Mouse (Mus musculus) heart, adult 18-20 months (tissue): ENCODE measurements around the gene Gucy2c. TPM values are rescaled to one million over a fixed set of nuclear protein-coding genes. Genes with fewer than 3 reads are reported as not detected.

Experiments used
- DNase-seq, 2 experiments: peaks; one replicate each; pipeline ENCODE4 v3.0.0; 2021 to 2022; ENCODE audit warnings: mixed read lengths in 1 of 2
- microRNA-seq, 2 experiments: library from miRNA; unstranded; fragments of <30 nt; microRNA quantifications; one replicate each; pipeline ENCODE4 v1.2.0; 2022
- total RNA-seq, 2 experiments: library from RNA; stranded (reverse); gene quantifications; 2 replicates each; pipeline ENCODE4 v1.2.3; 2021

Gucy2c gene
- total RNA-seq, 2 experiments from 2014 or later = not detected

DNA sequence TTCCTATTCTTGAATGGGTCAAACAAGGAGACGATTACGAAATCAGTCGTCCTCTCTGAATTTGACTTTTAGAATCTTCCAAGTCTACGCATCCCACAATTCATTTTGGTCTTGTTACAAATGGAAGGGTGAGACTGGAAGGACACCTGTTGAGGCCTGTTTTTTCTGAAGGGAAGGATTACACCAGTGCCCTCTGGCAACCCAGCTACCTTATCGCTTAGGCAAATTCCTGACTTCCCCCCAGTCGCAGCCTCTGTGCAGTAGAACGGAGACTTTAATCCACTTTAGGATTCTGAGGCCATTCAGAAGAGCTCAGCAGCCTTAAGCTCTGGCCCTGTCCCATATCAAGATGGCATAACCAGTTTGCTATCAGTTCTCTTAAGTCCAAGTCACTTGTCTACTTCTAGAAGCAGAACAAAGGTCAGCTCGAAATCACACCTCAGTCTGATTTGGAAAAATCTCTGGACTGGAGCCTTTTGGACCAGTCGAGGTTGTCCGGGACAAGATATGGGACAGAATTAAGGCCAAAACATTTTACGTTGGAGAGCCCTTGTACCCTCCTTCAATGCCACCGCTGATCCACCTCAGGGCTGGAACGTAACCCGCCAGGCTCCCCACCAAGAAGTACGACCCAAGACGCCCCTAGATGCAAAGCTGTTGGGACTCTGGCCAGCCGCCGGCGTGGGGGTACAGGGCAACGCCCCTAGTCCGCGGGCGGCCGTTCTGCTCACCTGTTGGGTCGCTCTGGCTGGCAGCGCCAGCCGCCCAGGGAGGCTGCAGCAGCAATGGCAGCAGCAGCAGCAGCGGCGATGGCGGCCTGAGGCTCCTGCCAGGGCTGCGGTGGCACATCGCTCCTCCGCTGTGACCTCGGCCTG is 120.5 kb downstream of the Gucy2c start:
- DNase-seq = no peak

DNA sequence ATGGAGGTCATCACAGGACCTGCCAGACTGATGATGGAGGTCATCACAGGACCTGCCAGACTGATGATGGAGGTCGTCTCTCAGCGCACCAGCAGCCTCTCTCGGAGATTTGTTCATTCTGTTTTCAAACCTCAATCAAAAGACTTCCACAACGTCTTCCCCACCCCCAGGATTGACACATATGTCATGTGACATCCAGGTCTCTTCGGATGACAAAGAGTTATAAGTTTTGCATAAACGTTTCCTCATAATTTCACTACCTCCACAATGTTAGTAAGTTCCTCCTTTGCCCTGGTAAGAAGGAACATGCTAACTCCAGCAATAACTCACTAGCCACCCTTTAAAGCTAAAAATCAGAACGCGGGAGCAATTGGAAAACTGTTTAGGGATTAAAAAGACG is 122.3 kb downstream of the Gucy2c start:
- DNase-seq = no peak

DNA sequence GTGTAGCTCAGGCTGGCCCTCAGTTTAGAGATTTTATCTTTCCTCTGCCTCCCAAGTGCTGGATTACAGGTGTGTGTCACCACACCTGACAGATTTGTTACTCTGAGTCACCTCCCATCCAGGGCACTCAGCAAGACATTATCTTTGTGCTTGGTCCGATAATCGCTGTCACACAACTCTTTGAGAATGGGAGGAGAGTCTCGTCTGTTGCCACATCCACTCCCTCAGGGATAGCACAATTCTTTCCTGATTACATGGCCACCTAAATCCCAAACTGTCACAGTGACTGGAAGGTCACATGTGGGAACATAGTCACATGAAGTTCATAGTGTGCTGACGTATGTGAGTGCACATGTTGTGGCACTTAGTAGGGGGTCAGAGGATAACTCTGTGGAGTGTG is 123.3 kb downstream of the Gucy2c start:
- DNase-seq = no peak

DNA sequence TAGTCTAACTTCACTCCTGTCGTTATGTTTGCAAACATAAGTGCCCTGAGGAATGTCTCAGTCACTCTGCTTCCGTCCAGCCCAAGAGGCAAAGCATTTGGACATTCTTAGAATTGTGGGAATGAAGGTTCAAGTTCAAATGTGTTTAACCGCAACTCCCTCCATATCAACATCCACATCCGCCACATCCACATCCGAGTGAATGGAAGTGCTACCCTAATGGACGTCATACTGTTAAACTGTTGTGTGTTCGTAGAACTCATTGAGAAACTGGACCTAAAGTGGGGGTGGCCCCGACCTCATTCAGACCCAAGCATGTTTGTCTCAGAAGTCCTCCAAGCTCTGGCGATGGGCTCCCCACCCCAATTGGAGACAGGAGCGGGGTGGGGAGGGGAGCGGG is 125.8 kb downstream of the Gucy2c start:
- DNase-seq = no peak

DNA sequence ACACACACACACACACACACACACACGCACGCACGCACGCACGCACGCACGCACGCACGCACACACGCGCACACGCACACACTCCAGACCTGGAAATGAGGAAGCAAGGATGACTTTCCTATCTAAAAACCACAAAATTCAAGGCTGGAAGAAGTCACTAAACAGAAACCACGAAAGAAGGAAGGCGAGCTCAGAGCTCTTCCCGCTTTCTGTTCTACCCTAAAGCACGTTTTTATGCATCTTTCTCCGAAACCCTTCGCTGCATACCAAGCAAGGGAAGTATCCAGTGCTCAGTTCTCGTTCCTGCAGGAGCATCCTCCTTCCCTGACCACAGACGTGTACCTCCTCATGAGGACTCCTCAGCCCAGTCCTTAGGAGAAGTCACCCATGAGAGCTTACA is 127.1 kb downstream of the Gucy2c start:
- DNase-seq = no peak

DNA sequence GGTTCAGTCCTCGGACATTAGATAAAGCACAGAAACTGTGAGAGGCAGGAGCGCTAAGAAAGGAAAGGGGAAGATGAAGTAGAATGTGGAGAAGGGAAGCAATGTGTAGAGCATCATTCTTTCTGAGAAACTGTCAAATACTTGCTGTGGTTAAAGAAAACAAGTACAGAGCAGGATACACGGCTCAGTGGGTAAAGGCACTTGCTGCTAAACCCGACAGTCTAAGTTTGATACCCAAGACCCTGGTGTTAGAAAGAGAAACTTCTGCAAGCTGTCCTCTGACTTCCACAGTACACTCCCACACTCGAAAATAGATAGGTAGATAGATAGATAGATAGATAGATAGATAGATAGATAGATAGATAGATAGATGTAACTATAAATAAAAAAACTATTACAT is 128.2 kb downstream of the Gucy2c start:
- no peak for DNase-seq

- DNase-seq = no peak
Observed at GRCm38 (mm10) chr6:136650664-136651063, 130.9 kb downstream of the Gucy2c start.

- no peak for DNase-seq
Observed at GRCm38 (mm10) chr6:136647455-136647861, 134.1 kb downstream of the Gucy2c start.

Small RNA genes within 50 kb of the gene (microRNA-seq; reads per million reads assigned to microRNA genes)
- gene Gm44364 = 0 reads per million in 2 experiments

Other genes with a start within 250 kb of the Gucy2c start
- 10 to 100 TPM; 42.7 to 50.9 TPM for gene Plbd1, start 119.8 kb downstream of the Gucy2c start, total RNA-seq
- 1 to 10 TPM; 4.5 to 5.7 TPM for gene Hist4h4, start 22.6 kb upstream of the Gucy2c start, total RNA-seq
- 10 to 100 TPM; 30.1 to 35.5 TPM for gene H2afj, start 26.5 kb upstream of the Gucy2c start, total RNA-seq
- gene BC049715, start 45.9 kb upstream of the Gucy2c start, total RNA-seq = 1 to 10 TPM in 1 of 2 experiments, under 1 TPM in 1; 0.80 to 1.1 TPM
- gene Wbp11, start 46.5 kb upstream of the Gucy2c start, total RNA-seq = 10 to 100 TPM; 53.4 to 64.0 TPM
- gene Smco3, start 53.7 kb upstream of the Gucy2c start, total RNA-seq = not detected
- gene Art4, start 76.0 kb upstream of the Gucy2c start, total RNA-seq = 10 to 100 TPM; 18.7 to 21.8 TPM
- gene Mgp, start 94.1 kb upstream of the Gucy2c start, total RNA-seq = 100 to 1,000 TPM; 301 to 402 TPM
- gene Erp27, start 140.4 kb upstream of the Gucy2c start, total RNA-seq = not detected
- gene Pde6h, start 142.1 kb upstream of the Gucy2c start, total RNA-seq = not detected
- 10 to 100 TPM; 22.8 to 39.0 TPM for gene Arhgdib, start 160.1 kb upstream of the Gucy2c start, total RNA-seq